Mouse (Mus musculus): ENCODE data around the gene Tulp4.

Gene Tulp4

GRCm38 (mm10) chr17:6125441-6125840, 19.2 kb downstream of the Tulp4 start:
- DNase-seq (ENCODE audit: low spot score): no peak

DNA sequence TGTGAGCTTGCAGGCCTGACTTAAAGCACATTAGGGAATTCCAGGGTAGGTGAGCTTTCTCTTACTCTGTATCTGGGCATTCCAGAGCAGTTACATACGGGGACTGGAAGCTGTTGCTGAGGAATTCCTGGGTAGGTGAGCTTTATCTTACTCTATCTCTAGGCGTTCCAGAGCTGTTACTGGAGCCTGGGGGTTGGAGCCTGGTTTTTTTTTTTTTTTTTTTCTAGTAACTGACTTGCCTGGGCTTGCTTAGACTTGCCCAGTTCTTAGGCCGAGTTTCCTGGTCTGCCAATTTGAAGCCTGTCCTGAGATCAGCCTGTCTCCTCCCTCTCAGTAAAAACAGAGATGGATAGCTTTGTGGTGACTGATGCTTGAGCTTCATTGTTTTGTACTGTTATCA, 21.8 kb downstream of the Tulp4 start:
- no peak for DNase-seq (ENCODE audit: low spot score)

- no peak for DNase-seq (ENCODE audit: low spot score)
Observed at GRCm38 (mm10) chr17:6129361-6129760, 23.1 kb downstream of the Tulp4 start.

DNA sequence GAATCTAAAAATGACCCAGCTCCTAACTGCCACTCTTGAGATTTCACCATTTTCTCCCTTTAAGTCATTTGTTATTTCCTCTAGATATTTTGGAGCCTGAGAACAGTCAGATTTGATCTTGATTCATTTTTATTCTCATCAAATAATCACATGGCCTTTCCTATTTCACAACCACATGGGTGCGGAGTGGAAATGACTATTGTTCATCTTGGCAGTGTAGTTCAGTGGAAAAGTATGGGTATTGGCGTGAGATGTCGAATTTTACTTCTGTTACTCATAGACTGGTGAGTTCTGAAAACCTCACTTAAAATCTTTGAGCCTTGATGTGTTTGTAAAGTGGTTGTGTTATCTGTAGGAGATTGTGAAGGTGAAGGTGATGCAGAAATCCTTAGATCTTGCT, 24.8 kb downstream of the Tulp4 start:
- no peak for DNase-seq (ENCODE audit: low spot score)

DNA sequence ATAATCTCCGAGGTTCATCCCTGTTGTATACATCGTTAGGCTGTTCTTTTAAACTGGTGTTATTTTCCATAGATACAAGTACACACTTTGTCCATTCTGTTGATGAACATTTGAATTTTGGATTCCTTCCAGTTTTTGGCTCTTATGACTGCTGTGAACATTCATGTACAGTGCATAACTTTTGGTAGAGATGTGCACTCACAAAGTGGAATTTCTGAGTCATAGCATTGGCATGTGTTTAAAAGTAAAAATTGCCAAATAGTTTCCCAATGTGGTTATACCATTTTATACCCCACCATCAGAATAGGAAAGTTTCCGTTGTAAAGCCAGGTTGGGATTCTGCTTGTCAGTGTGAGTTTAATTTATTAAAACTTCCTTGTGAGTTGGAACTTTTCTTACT, 34.6 kb downstream of the Tulp4 start:
- no peak for DNase-seq (ENCODE audit: low spot score)

GRCm38 (mm10) chr17:6141344-6141743, 35.1 kb downstream of the Tulp4 start:
- DNase-seq (ENCODE audit: low spot score): no peak

- no peak for DNase-seq (ENCODE audit: low spot score)
Observed at GRCm38 (mm10) chr17:6145244-6145643, 39.0 kb downstream of the Tulp4 start.

DNA sequence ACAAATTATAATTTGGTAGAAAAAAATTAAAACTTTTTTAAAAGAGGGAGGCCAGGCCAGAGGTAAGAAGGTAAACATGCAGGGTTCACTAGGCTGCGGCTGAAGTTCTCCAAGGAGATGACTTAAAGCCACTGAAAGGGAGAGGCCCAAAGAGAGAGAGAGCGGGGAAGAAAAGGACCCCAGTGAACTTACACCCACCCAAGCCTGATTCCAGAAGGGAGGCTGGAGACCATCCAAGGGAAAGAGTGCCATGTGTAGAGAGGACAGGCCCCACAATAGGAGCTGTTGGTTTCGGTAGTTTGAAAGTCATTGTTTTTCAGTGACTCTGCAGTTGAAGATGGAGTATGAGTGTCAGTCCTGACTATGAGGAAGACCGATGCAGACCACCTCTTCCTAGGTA, 46.7 kb downstream of the Tulp4 start:
- DNase-seq (ENCODE audit: low spot score): no peak

GRCm38 (mm10) chr17:6153581-6153980, 47.3 kb downstream of the Tulp4 start:
- DNase-seq (ENCODE audit: low spot score): no peak

DNA sequence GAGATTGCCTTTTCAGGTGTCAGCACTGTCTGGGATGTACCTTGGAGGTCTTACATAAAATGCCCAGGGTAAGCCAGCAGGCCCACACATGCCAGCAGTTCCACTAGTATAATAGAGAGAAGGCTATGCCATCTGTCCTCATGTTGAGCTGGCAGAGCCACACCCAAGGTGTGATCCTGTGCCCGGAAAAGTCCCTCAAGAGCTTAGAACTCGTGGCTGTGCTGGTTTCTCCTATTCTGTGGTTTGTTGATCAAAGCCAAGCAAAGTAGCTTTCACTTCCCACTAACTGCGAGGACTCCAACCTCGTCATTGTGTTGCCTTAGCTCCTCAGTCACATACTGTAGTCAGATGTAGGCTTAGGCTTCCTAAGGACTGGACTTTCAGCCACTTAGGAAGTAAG, 48.1 kb downstream of the Tulp4 start:
- no peak for DNase-seq (ENCODE audit: low spot score)

GRCm38 (mm10) chr17:6160495-6160894, 54.3 kb downstream of the Tulp4 start:
- DNase-seq (ENCODE audit: low spot score): no peak

- DNase-seq (ENCODE audit: low spot score): no peak
Observed at GRCm38 (mm10) chr17:6161916-6162315, 55.7 kb downstream of the Tulp4 start.

GRCm38 (mm10) chr17:6162761-6163160, 56.5 kb downstream of the Tulp4 start:
- no peak for DNase-seq (ENCODE audit: low spot score)

- no peak for DNase-seq (ENCODE audit: low spot score)
Observed at GRCm38 (mm10) chr17:6164911-6165310, 58.7 kb downstream of the Tulp4 start.

DNA sequence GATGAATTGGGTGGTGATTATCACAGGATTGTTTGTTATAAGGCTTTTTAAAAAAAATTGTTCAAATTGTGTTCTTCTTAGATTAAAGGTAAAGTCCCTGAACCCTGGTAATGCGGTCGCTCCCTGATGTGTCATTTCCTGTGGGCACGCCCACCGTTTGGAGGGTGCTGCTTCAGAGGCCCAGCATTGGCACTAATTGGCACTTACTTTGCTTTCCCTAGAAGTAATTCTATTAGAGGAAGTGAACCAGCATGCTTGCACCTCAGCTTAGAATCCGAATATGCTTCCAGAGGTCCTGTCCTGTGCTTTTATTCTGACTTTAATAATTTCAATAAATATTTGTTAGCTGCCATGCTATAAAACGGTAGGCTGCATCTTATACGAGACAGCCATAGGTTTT, 66.2 kb downstream of the Tulp4 start:
- no peak for DNase-seq (ENCODE audit: low spot score)

- no peak for DNase-seq (ENCODE audit: low spot score)
Observed at GRCm38 (mm10) chr17:6172926-6173690, 66.9 kb downstream of the Tulp4 start.

GRCm38 (mm10) chr17:6174574-6174973, 68.3 kb downstream of the Tulp4 start:
- no peak for DNase-seq (ENCODE audit: low spot score)

GRCm38 (mm10) chr17:6178564-6179267, 72.5 kb downstream of the Tulp4 start:
- no peak for DNase-seq (ENCODE audit: low spot score)

- no peak for DNase-seq (ENCODE audit: low spot score)
Observed at GRCm38 (mm10) chr17:6179389-6179788, 73.2 kb downstream of the Tulp4 start.

GRCm38 (mm10) chr17:6180421-6180820, 74.2 kb downstream of the Tulp4 start:
- DNase-seq (ENCODE audit: low spot score): no peak

DNA sequence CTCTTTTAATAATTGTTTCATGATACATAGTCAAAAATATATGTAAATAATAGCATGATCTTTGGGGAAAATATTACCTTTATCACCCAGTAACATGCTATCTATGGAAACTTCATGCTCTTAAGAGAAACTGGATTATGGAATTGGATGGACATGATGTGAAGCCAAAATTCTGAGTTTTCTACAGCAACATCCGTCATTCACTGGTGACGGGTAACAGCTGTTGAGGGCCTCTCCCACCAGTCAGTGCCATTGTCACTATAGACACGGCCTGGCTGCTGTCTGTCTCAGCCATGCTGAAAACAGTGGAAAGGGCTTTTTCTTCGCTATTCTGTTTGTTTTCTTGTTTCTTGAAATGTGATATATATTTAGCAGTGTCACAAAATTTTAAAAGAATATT, 76.5 kb downstream of the Tulp4 start:
- DNase-seq (ENCODE audit: low spot score): no peak

GRCm38 (mm10) chr17:6186651-6187050, 80.4 kb downstream of the Tulp4 start:
- no peak for DNase-seq (ENCODE audit: low spot score)

- DNase-seq (ENCODE audit: low spot score): no peak
Observed at GRCm38 (mm10) chr17:6187183-6187582, 80.9 kb downstream of the Tulp4 start.

- DNase-seq (ENCODE audit: low spot score): no peak
Observed at GRCm38 (mm10) chr17:6189207-6189606, 83.0 kb downstream of the Tulp4 start.
